Mouse (Mus musculus): ENCODE measurements around the gene Ccdc148. TPM values are rescaled to one million over a fixed set of nuclear protein-coding genes. Genes with fewer than 3 reads are reported as not detected.
A peak's percentile ranks its signal among the peaks of the same experiment; 100 is the strongest.

Gene Ccdc148
- polyA plus RNA-seq (2014; fragmentation: Nextera tagmentation; extraction: Ambion mirVana) = 0.39 and 0.46 TPM in 2 replicates

DNA sequence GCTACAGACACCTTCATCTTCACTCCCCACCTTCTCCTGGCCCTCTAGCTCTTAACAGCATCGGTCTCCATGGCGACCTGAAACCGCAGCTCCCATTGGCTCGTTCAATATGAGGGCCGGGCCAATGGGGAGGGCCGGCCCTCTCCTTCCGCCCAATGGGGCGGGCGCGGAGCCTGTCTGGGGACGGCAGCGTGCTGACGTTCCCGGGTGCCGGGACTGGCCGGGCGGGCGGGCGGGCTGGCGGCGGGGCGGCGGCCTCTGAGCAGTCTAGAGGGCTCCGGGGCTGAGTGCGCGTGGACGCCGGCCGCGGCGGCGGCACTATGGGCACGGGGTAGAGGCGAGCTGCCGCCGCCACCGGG, at the start of gene Ccdc148, which contains the start of gene Pkp4:
TSS of gene Ccdc148 (minus strand) at position 79 of the 359 bp plus-strand sequence.
TSS of gene Pkp4 (plus strand) at position 246 of the 359 bp plus-strand sequence.
- H3K4me3 ChIP-seq (ENCODE audit: low read depth, low read length) = peak within 1 kb of the TSS; percentile 94
- no peaks in the 10 kb centered on the region for H3K27me3 ChIP-seq (ENCODE audit: control insufficient read depth, insufficient read depth, low read length)
- ATAC-seq (replicated peaks; ENCODE audit: insufficient number of reproducible peaks, low FRiP score, low TSS enrichment, low read depth) = peak; percentile 98
- peak within 1 kb of the TSS; percentile 91 for H3K4me2 ChIP-seq (ENCODE audit: low read depth, low read length)
- no peaks in the 10 kb centered on the region for H3K36me3 ChIP-seq (replicated peaks; ENCODE audit: control insufficient read depth, insufficient read depth, low read depth, low read length)
- DNase-seq (ENCODE audit: low spot score) = peak; percentile 96
- peak within 1 kb of the TSS; percentile 85 for H3K9ac ChIP-seq (replicated peaks; ENCODE audit: low read length)
- 0% methylated on average over 23 of the region's 37 CpGs for WGBS
- H3K9me3 ChIP-seq (replicated peaks; ENCODE audit: control insufficient read depth, low read length) = no peaks in the 10 kb centered on the region
- H3K27ac ChIP-seq (replicated peaks; ENCODE audit: low read depth, low read length) = peak within 1 kb of the TSS; percentile 66
- no peaks in the 10 kb centered on the region for H3K4me1 ChIP-seq (ENCODE audit: control insufficient read depth, insufficient read depth, low read length)

DNA sequence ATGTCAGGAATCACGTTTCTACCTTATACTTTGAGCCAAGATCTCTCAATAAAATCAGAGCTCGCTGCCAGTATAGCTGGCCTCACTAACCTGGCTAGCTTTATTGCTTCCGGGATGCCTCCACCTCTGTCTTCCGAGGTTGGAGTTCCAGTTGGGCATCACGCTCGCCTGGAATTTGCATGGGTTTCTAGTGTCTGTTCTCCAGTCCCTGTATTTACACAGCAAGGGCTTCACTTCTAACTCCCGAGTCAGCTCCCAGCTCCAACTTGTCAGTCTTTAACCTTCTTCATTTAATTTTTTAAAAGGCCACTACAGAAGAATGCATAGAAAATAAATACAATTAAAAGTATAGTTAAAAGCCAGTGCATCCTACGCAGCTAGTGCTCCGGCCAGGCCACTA, 47.8 kb upstream of the Ccdc148 start:
- 84% methylated on average over 9 of the region's 9 CpGs for WGBS
- no peak for ATAC-seq (replicated peaks; ENCODE audit: insufficient number of reproducible peaks, low FRiP score, low TSS enrichment, low read depth)

DNA sequence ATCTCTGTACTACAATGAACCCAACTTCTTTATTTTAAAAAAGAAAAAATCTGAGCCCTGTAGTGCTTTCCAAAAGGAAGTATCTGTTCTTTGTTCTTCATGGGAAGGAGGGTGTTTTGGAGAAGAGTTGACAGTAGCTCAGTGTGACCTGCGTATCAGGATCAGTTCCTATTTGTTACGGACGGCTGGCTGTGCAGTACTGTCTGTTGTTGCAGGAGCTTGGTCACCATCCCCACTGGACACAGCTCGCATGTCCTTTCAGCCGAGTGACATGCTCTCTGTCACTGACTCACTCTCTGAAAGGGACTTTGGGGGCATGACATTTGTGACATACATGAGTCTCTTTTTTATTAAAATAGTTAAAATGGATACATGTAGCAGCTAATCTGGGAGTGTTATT, 47.2 kb upstream of the Ccdc148 start:
- ATAC-seq (replicated peaks; ENCODE audit: insufficient number of reproducible peaks, low FRiP score, low TSS enrichment, low read depth) (no peak), DNase-seq (ENCODE audit: low spot score) (no peak)
- Histone ChIP-seq H3K27ac (replicated peaks; ENCODE audit: low read depth, low read length) (no peak overlapping the region), H3K27me3 (ENCODE audit: control insufficient read depth, insufficient read depth, low read length) (no peaks in the 10 kb centered on the region), H3K9me3 (replicated peaks; ENCODE audit: control insufficient read depth, low read length) (no peaks in the 10 kb centered on the region), H3K36me3 (replicated peaks; ENCODE audit: control insufficient read depth, insufficient read depth, low read depth, low read length) (no peaks in the 10 kb centered on the region), H3K4me1 (ENCODE audit: control insufficient read depth, insufficient read depth, low read length) (no peaks in the 10 kb centered on the region), H3K4me3 (ENCODE audit: low read depth, low read length) (no peak overlapping the region), H3K9ac (replicated peaks; ENCODE audit: low read length) (no peak overlapping the region), H3K4me2 (ENCODE audit: low read depth, low read length) (no peak overlapping the region)
- 48% methylated on average over 5 of the region's 5 CpGs for whole genome bisulfite sequencing

More for the DNA sequence above, 47.8 kb upstream of the Ccdc148 start:
- Histone ChIP-seq H3K4me1 (ENCODE audit: control insufficient read depth, insufficient read depth, low read length) (no peaks in the 10 kb centered on the region), H3K36me3 (replicated peaks; ENCODE audit: control insufficient read depth, insufficient read depth, low read depth, low read length) (no peaks in the 10 kb centered on the region), H3K4me2 (ENCODE audit: low read depth, low read length) (no peak overlapping the region), H3K27ac (replicated peaks; ENCODE audit: low read depth, low read length) (no peak overlapping the region), H3K4me3 (ENCODE audit: low read depth, low read length) (no peak overlapping the region), H3K9me3 (replicated peaks; ENCODE audit: control insufficient read depth, low read length) (no peaks in the 10 kb centered on the region), H3K27me3 (ENCODE audit: control insufficient read depth, insufficient read depth, low read length) (no peaks in the 10 kb centered on the region), H3K9ac (replicated peaks; ENCODE audit: low read length) (no peak overlapping the region)
- no peak for DNase-seq (ENCODE audit: low spot score)

DNA sequence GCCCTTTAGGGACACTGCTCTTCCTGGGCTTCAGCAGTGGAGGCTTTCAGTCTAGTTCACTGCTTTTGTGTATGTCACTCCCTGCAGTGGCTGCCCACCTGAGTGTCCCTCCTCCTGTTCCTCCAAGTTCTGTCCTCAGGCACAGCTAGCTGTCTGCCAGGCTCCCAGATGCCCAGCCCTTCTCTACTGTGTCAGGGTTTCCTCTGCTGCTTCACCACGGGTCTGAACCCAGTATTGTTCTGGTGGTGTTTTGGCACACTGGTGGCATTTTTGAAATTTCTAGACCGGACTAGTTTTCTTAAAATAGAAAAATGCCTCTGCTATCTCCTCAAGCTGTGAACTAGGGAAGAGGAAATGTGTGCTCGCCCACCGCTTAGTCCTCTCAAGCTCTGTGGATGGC, 46.8 kb upstream of the Ccdc148 start:
- H3K4me1 ChIP-seq (ENCODE audit: control insufficient read depth, insufficient read depth, low read length) = no peaks in the 10 kb centered on the region
- ATAC-seq (replicated peaks; ENCODE audit: insufficient number of reproducible peaks, low FRiP score, low TSS enrichment, low read depth) (no peak), DNase-seq (ENCODE audit: low spot score) (no peak)
- H3K4me2 ChIP-seq (ENCODE audit: low read depth, low read length) = no peak overlapping the region
- no peak overlapping the region for H3K27ac ChIP-seq (replicated peaks; ENCODE audit: low read depth, low read length)
- H3K4me3 ChIP-seq (ENCODE audit: low read depth, low read length) = no peak overlapping the region
- H3K27me3 ChIP-seq (ENCODE audit: control insufficient read depth, insufficient read depth, low read length) = no peaks in the 10 kb centered on the region
- no peaks in the 10 kb centered on the region for H3K36me3 ChIP-seq (replicated peaks; ENCODE audit: control insufficient read depth, insufficient read depth, low read depth, low read length)
- no peaks in the 10 kb centered on the region for H3K9me3 ChIP-seq (replicated peaks; ENCODE audit: control insufficient read depth, low read length)
- no peak overlapping the region for H3K9ac ChIP-seq (replicated peaks; ENCODE audit: low read length)
- 72% methylated on average over 4 of the region's 4 CpGs for WGBS

DNA sequence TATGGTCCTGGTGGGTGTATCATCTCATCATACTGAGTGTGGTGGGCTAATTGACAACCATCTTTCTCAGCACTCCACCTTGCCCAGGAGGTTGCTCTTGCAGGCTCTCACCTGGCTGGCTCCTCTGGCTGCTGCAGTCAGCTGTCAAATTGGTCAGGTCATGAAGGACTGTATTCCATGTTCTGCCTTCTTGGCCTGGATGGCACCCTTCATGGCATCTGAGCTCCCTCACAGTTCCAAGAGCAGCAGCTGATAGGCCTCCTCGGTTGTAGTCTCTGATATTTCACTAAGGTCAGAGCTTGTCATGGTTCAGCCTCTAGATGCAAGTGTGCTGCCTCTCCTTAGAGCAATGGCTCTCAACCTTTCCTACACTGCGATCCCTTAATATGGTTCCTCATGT, 45.7 kb upstream of the Ccdc148 start:
- Histone ChIP-seq H3K27ac (replicated peaks; ENCODE audit: low read depth, low read length) (no peak overlapping the region), H3K4me1 (ENCODE audit: control insufficient read depth, insufficient read depth, low read length) (no peaks in the 10 kb centered on the region), H3K36me3 (replicated peaks; ENCODE audit: control insufficient read depth, insufficient read depth, low read depth, low read length) (no peaks in the 10 kb centered on the region), H3K4me2 (ENCODE audit: low read depth, low read length) (no peak overlapping the region), H3K4me3 (ENCODE audit: low read depth, low read length) (no peak overlapping the region), H3K27me3 (ENCODE audit: control insufficient read depth, insufficient read depth, low read length) (no peaks in the 10 kb centered on the region), H3K9me3 (replicated peaks; ENCODE audit: control insufficient read depth, low read length) (no peaks in the 10 kb centered on the region), H3K9ac (replicated peaks; ENCODE audit: low read length) (no peak overlapping the region)
- ATAC-seq (replicated peaks; ENCODE audit: insufficient number of reproducible peaks, low FRiP score, low TSS enrichment, low read depth) = no peak
- no peak for DNase-seq (ENCODE audit: low spot score)
- WGBS = 93% methylated on average over 2 of the region's 2 CpGs

DNA sequence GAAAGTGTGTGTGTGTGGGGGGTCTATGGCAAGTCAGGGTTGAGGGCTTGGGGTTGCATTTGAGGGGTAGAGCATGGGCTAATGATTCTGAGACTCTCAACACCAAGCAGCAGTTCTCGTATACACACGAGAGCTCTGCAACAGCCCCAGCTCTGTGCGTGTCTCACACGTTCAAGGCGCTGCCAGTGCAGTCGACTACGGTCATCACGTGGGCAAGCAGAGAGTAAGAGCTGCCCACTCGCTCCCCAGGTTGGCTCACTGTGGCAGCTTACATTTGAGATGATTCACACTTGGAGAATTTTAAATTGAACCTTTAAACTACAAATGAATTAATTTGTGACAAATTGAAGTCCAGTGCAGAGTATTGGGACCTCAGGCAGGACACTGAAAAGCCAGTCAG, 44.6 kb upstream of the Ccdc148 start:
- Histone ChIP-seq H3K9ac (replicated peaks; ENCODE audit: low read length) (no peak overlapping the region), H3K27me3 (ENCODE audit: control insufficient read depth, insufficient read depth, low read length) (no peaks in the 10 kb centered on the region), H3K4me1 (ENCODE audit: control insufficient read depth, insufficient read depth, low read length) (no peaks in the 10 kb centered on the region), H3K27ac (replicated peaks; ENCODE audit: low read depth, low read length) (no peak overlapping the region), H3K36me3 (replicated peaks; ENCODE audit: control insufficient read depth, insufficient read depth, low read depth, low read length) (no peaks in the 10 kb centered on the region), H3K4me2 (ENCODE audit: low read depth, low read length) (no peak overlapping the region), H3K9me3 (replicated peaks; ENCODE audit: control insufficient read depth, low read length) (no peaks in the 10 kb centered on the region), H3K4me3 (ENCODE audit: low read depth, low read length) (no peak overlapping the region)
- WGBS = 93% methylated on average over 9 of the region's 9 CpGs
- ATAC-seq (replicated peaks; ENCODE audit: insufficient number of reproducible peaks, low FRiP score, low TSS enrichment, low read depth) (0 out of 2 replicates have a peak, but pooled peaks have one; percentile 29), DNase-seq (ENCODE audit: low spot score) (no peak)

DNA sequence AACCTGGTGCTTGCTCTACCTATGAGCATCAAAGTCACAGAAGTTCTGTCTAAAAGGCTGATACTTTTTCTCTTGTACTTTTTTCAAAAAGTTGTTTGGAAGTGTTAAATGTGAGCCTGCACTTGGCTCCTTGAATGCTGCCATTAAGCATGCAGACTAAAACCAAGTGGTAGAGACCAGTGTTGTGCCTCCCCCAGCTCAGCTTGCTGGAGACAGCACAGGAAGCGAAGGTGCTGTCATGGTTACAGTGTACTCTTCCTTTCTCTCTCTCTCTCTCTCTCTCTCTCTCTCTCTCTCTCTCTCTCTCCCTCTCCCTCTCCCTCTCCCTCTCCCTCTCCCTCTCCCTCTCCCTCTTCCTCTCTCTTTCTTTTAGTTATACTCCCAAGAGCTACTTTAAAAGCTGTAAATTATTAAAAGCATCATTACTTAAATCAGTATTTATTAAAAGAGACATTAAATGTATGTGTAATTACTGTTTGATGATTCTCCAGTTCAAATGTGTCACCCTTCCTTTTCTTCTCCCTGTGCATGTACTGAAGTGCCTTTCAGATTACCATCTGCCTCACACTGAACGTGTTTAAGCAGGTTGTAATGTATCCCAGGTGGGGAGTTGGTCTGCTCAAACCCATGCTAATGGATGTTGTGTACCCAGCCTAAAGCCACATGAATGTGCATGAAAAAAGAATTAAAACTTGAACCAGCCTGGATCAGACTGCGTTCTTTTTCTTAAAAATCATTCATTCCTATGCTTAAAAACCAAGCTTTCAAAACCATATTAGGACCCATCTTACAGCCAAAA, 43.3 kb upstream of the Ccdc148 start:
- DNase-seq (ENCODE audit: low spot score) (peak; percentile 60), ATAC-seq (replicated peaks; ENCODE audit: insufficient number of reproducible peaks, low FRiP score, low TSS enrichment, low read depth) (no peak)
- no peak overlapping the region for H3K4me2 ChIP-seq (ENCODE audit: low read depth, low read length)
- no peaks in the 10 kb centered on the region for H3K9me3 ChIP-seq (replicated peaks; ENCODE audit: control insufficient read depth, low read length)
- 54% methylated on average over 3 of the region's 3 CpGs for WGBS
- no peaks in the 10 kb centered on the region for H3K36me3 ChIP-seq (replicated peaks; ENCODE audit: control insufficient read depth, insufficient read depth, low read depth, low read length)
- H3K4me3 ChIP-seq (ENCODE audit: low read depth, low read length) = no peak overlapping the region
- H3K27me3 ChIP-seq (ENCODE audit: control insufficient read depth, insufficient read depth, low read length) = no peaks in the 10 kb centered on the region
- no peak overlapping the region for H3K27ac ChIP-seq (replicated peaks; ENCODE audit: low read depth, low read length)
- H3K4me1 ChIP-seq (ENCODE audit: control insufficient read depth, insufficient read depth, low read length) = no peaks in the 10 kb centered on the region
- H3K9ac ChIP-seq (replicated peaks; ENCODE audit: low read length) = no peak overlapping the region

DNA sequence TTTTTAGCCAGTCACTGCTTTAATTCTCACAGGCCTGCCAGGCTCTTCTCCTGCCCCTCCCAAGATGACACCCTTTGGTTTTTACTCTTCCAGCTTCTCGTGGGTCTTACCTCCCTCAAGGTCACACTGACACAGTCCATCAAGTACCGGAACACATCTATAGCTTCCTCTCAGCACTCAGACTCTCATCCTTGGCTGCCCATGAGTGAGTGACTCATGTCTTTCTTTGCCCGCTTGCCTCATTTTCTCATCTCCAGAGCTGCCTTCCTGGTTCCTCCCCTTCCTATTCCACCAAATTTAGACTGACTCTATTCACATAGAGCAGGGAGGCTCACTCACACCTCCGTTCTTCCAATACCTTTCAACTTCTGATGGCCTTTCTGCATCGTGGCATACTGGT, 42.4 kb upstream of the Ccdc148 start:
- H3K27ac ChIP-seq (replicated peaks; ENCODE audit: low read depth, low read length) = no peak overlapping the region
- WGBS = 79% methylated on average over 5 of the region's 5 CpGs
- no peak for DNase-seq (ENCODE audit: low spot score)
- no peak overlapping the region for H3K4me3 ChIP-seq (ENCODE audit: low read depth, low read length)
- no peaks in the 10 kb centered on the region for H3K4me1 ChIP-seq (ENCODE audit: control insufficient read depth, insufficient read depth, low read length)
- H3K4me2 ChIP-seq (ENCODE audit: low read depth, low read length) = no peak overlapping the region
- ATAC-seq (replicated peaks; ENCODE audit: insufficient number of reproducible peaks, low FRiP score, low TSS enrichment, low read depth) = no peak
- no peaks in the 10 kb centered on the region for H3K9me3 ChIP-seq (replicated peaks; ENCODE audit: control insufficient read depth, low read length)
- H3K9ac ChIP-seq (replicated peaks; ENCODE audit: low read length) = no peak overlapping the region
- no peaks in the 10 kb centered on the region for H3K36me3 ChIP-seq (replicated peaks; ENCODE audit: control insufficient read depth, insufficient read depth, low read depth, low read length)
- no peaks in the 10 kb centered on the region for H3K27me3 ChIP-seq (ENCODE audit: control insufficient read depth, insufficient read depth, low read length)

Data from embryonic facial prominence, embryonic 11.5 days (tissue).